Mouse (Mus musculus): Measurements from ENCODE around the gene Erc1. TPM values are rescaled to one million over a fixed set of nuclear protein-coding genes. Genes with fewer than 3 reads are reported as not detected.

Gene Erc1
- polyA plus RNA-seq, 2 experiments, result 1.8 to 3.6 TPM

GRCm38 (mm10) chr6:119860236-119860635 is 12.3 kb upstream of the Erc1 start:
- Histone ChIP-seq H3K9ac (replicated peaks) (no peak overlapping the region), H3K4me2 (ENCODE audit: low read depth) (no peak overlapping the region), H3K4me3 (ENCODE audit: insufficient read depth in 1 of 2, low read depth in 2 of 2, low read length in 2 of 2) (no peak overlapping the region), H3K9me3 (ENCODE audit: control insufficient read depth, low read length) (no peaks in the 10 kb centered on the region), H3K4me1 (replicated peaks; ENCODE audit: control insufficient read depth in 2 of 2, insufficient read depth in 2 of 2, low read length in 1 of 2) (no peaks in the 10 kb centered on the region), H3K27me3 (ENCODE audit: control insufficient read depth, insufficient read depth, low read length) (no peaks in the 10 kb centered on the region), H3K36me3 (replicated peaks; ENCODE audit: control insufficient read depth, insufficient read depth, low read depth) (no peaks in the 10 kb centered on the region), H3K27ac (no peak overlapping the region)
- WGBS (ENCODE audit: insufficient replicate concordance), result 73% methylated on average over 2 of the region's 2 CpGs
- DNase-seq (ENCODE audit: low read depth in 3 of 3, low spot score in 3 of 3), result no peak
- no peak for TF ChIP-seq EP300 (IDR thresholded peaks at IDR 0.05; ENCODE audit: low read depth)
- no peak for TF ChIP-seq CTCF (IDR thresholded peaks at IDR 0.05; ENCODE audit: low read depth)
- ATAC-seq (ENCODE audit: insufficient read depth), result no peak

GRCm38 (mm10) chr6:119855471-119855870 is 7.5 kb upstream of the Erc1 start:
- no peaks in the 10 kb centered on the region for H3K36me3 ChIP-seq (replicated peaks; ENCODE audit: control insufficient read depth, insufficient read depth, low read depth)
- H3K27ac ChIP-seq, result no peak overlapping the region
- ATAC-seq (ENCODE audit: insufficient read depth) (no peak), DNase-seq (ENCODE audit: low read depth in 3 of 3, low spot score in 3 of 3) (no peak)
- WGBS (ENCODE audit: insufficient replicate concordance), result 68% methylated on average over 4 of the region's 4 CpGs
- H3K4me2 ChIP-seq (ENCODE audit: low read depth), result no peak overlapping the region
- no peaks in the 10 kb centered on the region for H3K4me1 ChIP-seq (replicated peaks; ENCODE audit: control insufficient read depth in 2 of 2, insufficient read depth in 2 of 2, low read length in 1 of 2)
- H3K9me3 ChIP-seq (ENCODE audit: control insufficient read depth, low read length), result no peaks in the 10 kb centered on the region
- no peak overlapping the region for H3K9ac ChIP-seq (replicated peaks)
- no peak overlapping the region for H3K4me3 ChIP-seq (ENCODE audit: insufficient read depth in 1 of 2, low read depth in 2 of 2, low read length in 2 of 2)
- H3K27me3 ChIP-seq (ENCODE audit: control insufficient read depth, insufficient read depth, low read length), result no peaks in the 10 kb centered on the region
- no peak for TF ChIP-seq CTCF (IDR thresholded peaks at IDR 0.05; ENCODE audit: low read depth)
- TF ChIP-seq EP300 (IDR thresholded peaks at IDR 0.05; ENCODE audit: low read depth), result no peak

- Histone ChIP-seq H3K4me3 (ENCODE audit: insufficient read depth in 1 of 2, low read depth in 2 of 2, low read length in 2 of 2) (no peak overlapping the region), H3K9ac (replicated peaks) (no peak overlapping the region), H3K4me2 (ENCODE audit: low read depth) (no peak overlapping the region), H3K27me3 (ENCODE audit: control insufficient read depth, insufficient read depth, low read length) (no peaks in the 10 kb centered on the region), H3K9me3 (ENCODE audit: control insufficient read depth, low read length) (no peaks in the 10 kb centered on the region), H3K27ac (no peak overlapping the region), H3K4me1 (replicated peaks; ENCODE audit: control insufficient read depth in 2 of 2, insufficient read depth in 2 of 2, low read length in 1 of 2) (peaks cover 0 to under 1% of the 10 kb centered on the region in 2 experiments; a peak in 3 of 4 replicates), H3K36me3 (replicated peaks; ENCODE audit: control insufficient read depth, insufficient read depth, low read depth) (no peaks in the 10 kb centered on the region)
- TF ChIP-seq CTCF (IDR thresholded peaks at IDR 0.05; ENCODE audit: low read depth) (no peak), EP300 (IDR thresholded peaks at IDR 0.05; ENCODE audit: low read depth) (no peak)
- WGBS (ENCODE audit: insufficient replicate concordance), result 42% methylated on average over 2 of the region's 2 CpGs
- DNase-seq (ENCODE audit: low read depth in 3 of 3, low spot score in 3 of 3), result no peak
- ATAC-seq (ENCODE audit: insufficient read depth), result no peak
These were observed 6.2 kb upstream of the Erc1 start for GRCm38 (mm10) chr6:119854156-119854555.

GRCm38 (mm10) chr6:119849858-119850257 is 1.9 kb upstream of the Erc1 start:
- no peaks in the 10 kb centered on the region for H3K36me3 ChIP-seq (replicated peaks; ENCODE audit: control insufficient read depth, insufficient read depth, low read depth)
- TF ChIP-seq CTCF (IDR thresholded peaks at IDR 0.05; ENCODE audit: low read depth) (no peak), EP300 (IDR thresholded peaks at IDR 0.05; ENCODE audit: low read depth) (no peak)
- no peak overlapping the region for H3K4me2 ChIP-seq (ENCODE audit: low read depth)
- DNase-seq (ENCODE audit: low read depth in 3 of 3, low spot score in 3 of 3) (no peak), ATAC-seq (ENCODE audit: insufficient read depth) (no peak)
- peaks cover 12 to 13% of the 10 kb centered on the region in 2 experiments for H3K4me1 ChIP-seq (replicated peaks; ENCODE audit: control insufficient read depth in 2 of 2, insufficient read depth in 2 of 2, low read length in 1 of 2)
- H3K4me3 ChIP-seq (ENCODE audit: insufficient read depth in 1 of 2, low read depth in 2 of 2, low read length in 2 of 2), result no peak overlapping the region
- H3K9ac ChIP-seq (replicated peaks), result no peak overlapping the region
- H3K9me3 ChIP-seq (ENCODE audit: control insufficient read depth, low read length), result no peaks in the 10 kb centered on the region
- H3K27me3 ChIP-seq (ENCODE audit: control insufficient read depth, insufficient read depth, low read length), result no peaks in the 10 kb centered on the region
- no peak overlapping the region for H3K27ac ChIP-seq
- 76% methylated on average over 3 of the region's 3 CpGs for WGBS (ENCODE audit: insufficient replicate concordance)

GRCm38 (mm10) chr6:119849348-119849709 is 1.4 kb upstream of the Erc1 start:
- Histone ChIP-seq H3K36me3 (replicated peaks; ENCODE audit: control insufficient read depth, insufficient read depth, low read depth) (no peaks in the 10 kb centered on the region), H3K4me1 (replicated peaks; ENCODE audit: control insufficient read depth in 2 of 2, insufficient read depth in 2 of 2, low read length in 1 of 2) (peaks cover 12 to 13% of the 10 kb centered on the region in 2 experiments), H3K4me3 (ENCODE audit: insufficient read depth in 1 of 2, low read depth in 2 of 2, low read length in 2 of 2) (no peak overlapping the region), H3K27ac (no peak overlapping the region), H3K4me2 (ENCODE audit: low read depth) (peak overlapping the region; percentile 99), H3K9ac (replicated peaks) (no peak overlapping the region; the same call in 1 of the 2 replicates), H3K9me3 (ENCODE audit: control insufficient read depth, low read length) (no peaks in the 10 kb centered on the region), H3K27me3 (ENCODE audit: control insufficient read depth, insufficient read depth, low read length) (no peaks in the 10 kb centered on the region)
- DNase-seq (ENCODE audit: low read depth in 3 of 3, low spot score in 3 of 3) (no peak), ATAC-seq (ENCODE audit: insufficient read depth) (no peak)
- WGBS (ENCODE audit: insufficient replicate concordance), result 58% methylated on average over 3 of the region's 3 CpGs
- TF ChIP-seq EP300 (IDR thresholded peaks at IDR 0.05; ENCODE audit: low read depth), result no peak
- TF ChIP-seq CTCF (IDR thresholded peaks at IDR 0.05; ENCODE audit: low read depth), result no peak

Data from liver, embryonic 14.5 days (tissue).